Mouse (Mus musculus): Measurements from ENCODE around the gene Spata22.
"Not testable (repeated sequence)": the region's sequence is repeated elsewhere in the genome, so short reads cannot be mapped to it uniquely, and the experiment has no call there.

The Spata22 gene

GRCm38 (mm10) chr11:73329442-73329841 is at the start of gene Spata22, which contains the start of the genes Aspa and Gm49340:
Gene Spata22 (plus strand): TSS chr11:73329741.
Gene Aspa (minus strand): TSS chr11:73329596.
Gene Gm49340 (plus strand): TSS chr11:73329741.
- DNase-seq (ENCODE audit: low read depth, low spot score) = no peak

- no peak for DNase-seq (ENCODE audit: low read depth, low spot score)
Measured at GRCm38 (mm10) chr11:73280710-73281109, 48.8 kb upstream of the Spata22 start.

GRCm38 (mm10) chr11:73281528-73282027 is 48.0 kb upstream of the Spata22 start:
- DNase-seq (ENCODE audit: low read depth, low spot score) = peak; percentile 37

- DNase-seq (ENCODE audit: low read depth, low spot score) = no peak
Measured at GRCm38 (mm10) chr11:73283369-73283768, 46.2 kb upstream of the Spata22 start.

GRCm38 (mm10) chr11:73283926-73284325 is 45.6 kb upstream of the Spata22 start:
- DNase-seq (ENCODE audit: low read depth, low spot score) = no peak

GRCm38 (mm10) chr11:73284351-73284750 is 45.2 kb upstream of the Spata22 start:
- no peak for DNase-seq (ENCODE audit: low read depth, low spot score)

- DNase-seq (ENCODE audit: low read depth, low spot score) = no peak
Measured at GRCm38 (mm10) chr11:73289621-73290020, 39.9 kb upstream of the Spata22 start.

GRCm38 (mm10) chr11:73303123-73303522 is 26.4 kb upstream of the Spata22 start:
- no peak for DNase-seq (ENCODE audit: low read depth, low spot score)

GRCm38 (mm10) chr11:73315961-73316360 is 13.6 kb upstream of the Spata22 start:
- no peak for DNase-seq (ENCODE audit: low read depth, low spot score)

GRCm38 (mm10) chr11:73318581-73318980 is 11.0 kb upstream of the Spata22 start:
- not testable (repeated sequence) for DNase-seq (ENCODE audit: low read depth, low spot score)

GRCm38 (mm10) chr11:73321064-73321463 is 8.5 kb upstream of the Spata22 start:
- not testable (repeated sequence) for DNase-seq (ENCODE audit: low read depth, low spot score)

GRCm38 (mm10) chr11:73323906-73324830 is 5.4 kb upstream of the Spata22 start:
- DNase-seq (ENCODE audit: low read depth, low spot score) = peak; percentile 16

- DNase-seq (ENCODE audit: low read depth, low spot score) = no peak
Measured at GRCm38 (mm10) chr11:73326485-73326886, 3.1 kb upstream of the Spata22 start.

- DNase-seq (ENCODE audit: low read depth, low spot score) = no peak
Measured at GRCm38 (mm10) chr11:73327361-73327760, 2.2 kb upstream of the Spata22 start.

- DNase-seq (ENCODE audit: low read depth, low spot score) = no peak
Measured at GRCm38 (mm10) chr11:73333357-73333756, 3.8 kb downstream of the Spata22 start.

GRCm38 (mm10) chr11:73336919-73337318 is 7.4 kb downstream of the Spata22 start:
- no peak for DNase-seq (ENCODE audit: low read depth, low spot score)

GRCm38 (mm10) chr11:73350483-73350882 is 20.9 kb downstream of the Spata22 start, which contains the start of gene Olfr20:
Gene Olfr20 (plus strand): TSS chr11:73350783.
- no peak for DNase-seq (ENCODE audit: low read depth, low spot score)

- DNase-seq (ENCODE audit: low read depth, low spot score) = no peak
Measured at GRCm38 (mm10) chr11:73370946-73371345, 41.4 kb downstream of the Spata22 start, which contains the start of gene Olfr376. Gene Olfr376 (plus strand): TSS chr11:73371246.

- peak; percentile 1 for DNase-seq (ENCODE audit: low read depth, low spot score)
Measured at GRCm38 (mm10) chr11:73395374-73395773, 65.8 kb downstream of the Spata22 start.

Data from A20 (cell line).